In the genomic region with DNA sequence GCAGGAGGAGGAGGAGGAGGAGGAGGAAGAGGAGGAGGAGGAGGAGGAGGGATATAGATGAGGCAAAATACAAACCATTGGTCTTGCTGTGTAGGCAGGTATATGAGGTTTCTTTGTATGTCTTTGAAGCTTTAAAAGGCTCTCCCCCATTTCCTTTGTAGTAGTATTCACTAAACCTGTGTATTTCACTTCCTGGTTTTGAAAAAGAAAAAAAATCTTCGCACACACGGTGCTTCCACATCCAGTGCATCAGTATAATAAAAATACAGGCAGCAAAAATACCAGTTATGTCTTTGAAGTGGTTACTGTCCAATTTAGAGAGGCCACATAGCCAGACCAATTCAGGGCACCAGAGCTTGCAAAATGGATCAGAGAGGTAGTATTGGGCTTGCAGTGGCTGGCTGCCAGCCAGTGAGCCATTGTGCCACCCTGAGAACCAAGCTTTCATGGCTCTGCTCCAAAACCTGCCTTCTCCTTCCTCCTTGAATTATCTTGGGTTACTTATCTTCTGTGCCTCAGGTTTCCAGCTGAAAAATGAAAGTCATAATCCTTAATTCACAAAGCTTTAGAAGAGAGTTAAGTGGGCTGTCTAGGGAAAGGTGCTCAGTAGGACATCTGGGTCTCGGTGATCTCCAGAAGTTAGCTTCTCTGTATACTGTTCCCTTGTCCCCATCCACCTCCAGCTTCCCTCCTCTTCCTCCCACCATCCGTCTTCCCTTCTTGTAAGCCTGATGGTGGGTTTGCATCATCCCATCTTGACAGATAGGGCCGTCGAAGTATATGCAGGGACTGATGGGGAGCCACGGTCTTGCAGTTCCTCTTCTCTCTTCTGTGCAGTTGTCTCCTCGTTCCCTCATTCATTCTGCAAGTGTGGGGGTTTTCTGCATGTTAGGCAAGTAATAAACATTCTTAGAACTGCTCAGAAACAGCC, we compare ENCODE assay signal across 13 mouse cellular contexts.
DNase-seq lines count a peak whose midpoint lies in the region; ATAC-seq and TF ChIP-seq lines count a peak whose summit lies in the region.
"Had no signal": no experiment of that assay in that cellular context is flagged by ENCODE, and none has a peak within 500 bp of the region (broad histone marks: within the 10 kb centered on the region; RNA-seq: fewer than 3 reads in every experiment).

No protein-coding gene starts in this region.

- no peak overlapping the region for H3K27ac ChIP-seq in forebrain, embryonic 14.5 days (ENCODE audit: low read depth, low read length)
- H3K27ac ChIP-seq in forebrain, embryonic 12.5 days = no peak overlapping the region
- no peak overlapping the region for H3K27ac ChIP-seq in CH12.LX (ENCODE audit: insufficient read depth, low read depth)
- H3K27ac ChIP-seq: left cerebral cortex, adult 2 months had no signal

- peak; percentile 32; the same call in 1 of the 2 replicates for TF ChIP-seq EP300 in CH12.LX (IDR thresholded peaks at IDR 0.05; ENCODE audit: low read length)

- H3K4me3 ChIP-seq in forebrain, embryonic 14.5 days (ENCODE audit: low read depth, low read length) = no peak overlapping the region
- no peak overlapping the region for H3K4me3 ChIP-seq in forebrain, embryonic 12.5 days (replicated peaks)
- no peak overlapping the region for H3K4me3 ChIP-seq in CH12.LX (replicated peaks in 1 of 3; ENCODE audit: low read depth in 2 of 3, low read length in 2 of 3, poor library complexity in 1 of 3)
- H3K4me3 ChIP-seq: left cerebral cortex, adult 2 months had no signal

- TF ChIP-seq RAD21 in CH12.LX (IDR thresholded peaks at IDR 0.05; ENCODE audit: low read depth, low read length) = no peak

- peak; percentile 30 for DNase-seq in forebrain, embryonic 14.5 days (ENCODE audit: low spot score)
- peak; percentile 25 for DNase-seq in lung, postnatal 10 days
- no peak for DNase-seq in lung, postnatal 25 days (ENCODE audit: low spot score)
- peak; percentile 18 for DNase-seq in CH12.LX (ENCODE audit: extremely low read depth)
- DNase-seq in large intestine, adult 2 months (ENCODE audit: low read depth, low spot score) = peak; percentile 33
- no peak for DNase-seq in frontal cortex, postnatal 25 days (ENCODE audit: low spot score in 2 of 2)
- no peak for DNase-seq in spleen, postnatal 14 days (ENCODE audit: low spot score in 2 of 2)
- DNase-seq: thymus, postnatal 14 days had no signal

- no peak for TF ChIP-seq CTCF in CH12.LX (conservative IDR thresholded peaks at IDR 0.05 in 1 of 2, IDR thresholded peaks at IDR 0.05 in 1 of 2; ENCODE audit: low read depth in 2 of 2, low read length in 2 of 2)

- no peaks in the 10 kb centered on the region for H3K9me3 ChIP-seq in forebrain, embryonic 14.5 days (replicated peaks; ENCODE audit: control insufficient read depth, low read length)
- no peaks in the 10 kb centered on the region for H3K9me3 ChIP-seq in forebrain, embryonic 12.5 days
- H3K9me3 ChIP-seq in CH12.LX (replicated peaks; ENCODE audit: low read length) = no peaks in the 10 kb centered on the region

- TF ChIP-seq POLR2A in CH12.LX (IDR thresholded peaks at IDR 0.05; ENCODE audit: low read depth, low read length) = no peak

- no peak for ATAC-seq in forebrain, embryonic 14.5 days
- ATAC-seq in forebrain, embryonic 12.5 days (ENCODE audit: low FRiP score) = no peak
- ATAC-seq: forebrain, embryonic 16.5 days; inflammation-experienced regulatory T-cells, adult 6 months had no signal

- H3K27me3 ChIP-seq in forebrain, embryonic 14.5 days (replicated peaks; ENCODE audit: control insufficient read depth, insufficient read depth, low read length) = no peaks in the 10 kb centered on the region
- H3K27me3 ChIP-seq in forebrain, embryonic 12.5 days = no peaks in the 10 kb centered on the region
- H3K27me3 ChIP-seq in CH12.LX (replicated peaks) = no peaks in the 10 kb centered on the region

- no peaks in the 10 kb centered on the region for H3K79me2 ChIP-seq in CH12.LX (replicated peaks; ENCODE audit: control insufficient read depth, extremely low read depth, insufficient read depth, poor library complexity, severe bottlenecking)

- no peaks in the 10 kb centered on the region for H3K36me3 ChIP-seq in forebrain, embryonic 14.5 days (ENCODE audit: control insufficient read depth, insufficient read depth, low read length)
- H3K36me3 ChIP-seq in forebrain, embryonic 12.5 days (replicated peaks) = no peaks in the 10 kb centered on the region
- no peaks in the 10 kb centered on the region for H3K36me3 ChIP-seq in CH12.LX (replicated peaks in 1 of 2; ENCODE audit: control insufficient read depth in 1 of 2, insufficient read depth in 1 of 2, low read length in 1 of 2)

- 76% methylated on average over 8 of the region's 8 CpGs for WGBS in forebrain, embryonic 14.5 days
- 84% methylated on average over 8 of the region's 8 CpGs for WGBS in forebrain, embryonic 12.5 days
- WGBS in large intestine, adult 2 months = 67% methylated on average over 8 of the region's 8 CpGs

- no peaks in the 10 kb centered on the region for H3K4me1 ChIP-seq in forebrain, embryonic 14.5 days (ENCODE audit: control insufficient read depth, insufficient read depth, low read length)
- H3K4me1 ChIP-seq in forebrain, embryonic 12.5 days = peaks cover 2% of the 10 kb centered on the region; the same call in 1 of the 2 replicates
- peaks cover 8 to 33% of the 10 kb centered on the region in 2 experiments; a peak in 3 of 4 replicates for H3K4me1 ChIP-seq in CH12.LX (ENCODE audit: control insufficient read depth in 1 of 2, insufficient read depth in 2 of 2)

- in situ Hi-C loops in CH12.LX (cut with MboI; ENCODE audit: low pct_ligation_motif_present, low pct_unique_long_range_greater_than_20kb, low sequenced_read_pairs) = no loop called here

- H3K9ac ChIP-seq in forebrain, embryonic 14.5 days (ENCODE audit: low read length) = no peak overlapping the region
- H3K9ac ChIP-seq in forebrain, embryonic 12.5 days = no peak overlapping the region
- no peak overlapping the region for H3K9ac ChIP-seq in CH12.LX (ENCODE audit: insufficient read depth, low read depth)

- H3K4me2 ChIP-seq in forebrain, embryonic 14.5 days (ENCODE audit: low read length) = no peak overlapping the region
- H3K4me2 ChIP-seq in forebrain, embryonic 12.5 days = no peak overlapping the region
- no peak overlapping the region; the same call in 1 of the 2 replicates for H3K4me2 ChIP-seq in CH12.LX (ENCODE audit: insufficient read depth, low read depth, poor library complexity, severe bottlenecking)
- H3K4me2 ChIP-seq: heart, embryonic 11.5 days had no signal

- dilution Hi-C loops in CH12.LX (cut with MboI; ENCODE audit: extremely low pct_ligation_motif_present, extremely low pct_unique_long_range_greater_than_20kb, low sequenced_read_pairs) = no loop called here

TF ChIP-seq in CH12.LX, 34 proteins besides CTCF, POLR2A, EP300 and RAD21:
- TF ChIP-seq ZKSCAN1 (IDR thresholded peaks at IDR 0.05; ENCODE audit: borderline replicate concordance, low read depth, low read length) = no peak
- peak; percentile 81 for TF ChIP-seq ZNF384 (IDR thresholded peaks at IDR 0.05; ENCODE audit: low read depth, low read length)
- TF ChIP-seq HCFC1 (IDR thresholded peaks at IDR 0.05; ENCODE audit: low read depth, low read length) = no peak
- TF ChIP-seq ETS1 (conservative IDR thresholded peaks at IDR 0.05; ENCODE audit: low read depth, low read length) = no peak
- TF ChIP-seq ELF1 (IDR thresholded peaks at IDR 0.05; ENCODE audit: low read depth, low read length) = peak; percentile 33; the same call in 1 of the 2 replicates
- TF ChIP-seq IRF4 (IDR thresholded peaks at IDR 0.05; ENCODE audit: low read depth, low read length) = 0 out of 2 replicates have a peak, but pooled peaks have one; percentile 31

Comparison
In these comparisons a context has a peak if more than half of its experiments do, and no peak if none do; other contexts are left out.
1. DNase-seq: peak in forebrain, embryonic 14.5 days (single experiment), lung, postnatal 10 days (single experiment), CH12.LX (single experiment) and large intestine, adult 2 months (single experiment); none in lung, postnatal 25 days (single experiment), frontal cortex, postnatal 25 days (0 of 2) and spleen, postnatal 14 days (0 of 2).